Mouse (Mus musculus) adrenal gland, postnatal 14 days (tissue): ENCODE measurements around the gene Nudt3. TPM values are rescaled to one million over a fixed set of nuclear protein-coding genes. Genes with fewer than 3 reads are reported as not detected.
"Not testable (repeated sequence)": the region's sequence is repeated elsewhere in the genome, so short reads cannot be mapped to it uniquely, and the experiment has no call there.

ENCODE experiments used
- DNase-seq: peaks from one replicate; pipeline ENCODE4 v3.0.0; 2021; ENCODE audit warnings: mixed read lengths
- long read RNA-seq, 2 experiments: library from polyadenylated mRNA; stranded (forward); transcript quantifications; one replicate each; pipeline ENCODE4 v2.0.0; 2021
- total RNA-seq: library from RNA; stranded (reverse); gene quantifications from 2 replicates; pipeline ENCODE4 v1.2.3, GENCODE M21; 2021

Gene Nudt3
- total RNA-seq = 162 and 173 TPM in 2 replicates
- long read RNA-seq, experiment 1, transcript Nudt3-201 (5 exons, 2,223 nt) = major isoform, 13 of 54 reads
- long read RNA-seq, experiment 1, partial matches to known transcripts = 0 of 54 reads
- long read RNA-seq, experiment 1, other reads (novel, unspliced or antisense) = 40 of 54 reads
- long read RNA-seq, experiment 2, transcript Nudt3-201 (5 exons, 2,223 nt) = major isoform, 15 of 65 reads
- long read RNA-seq, experiment 2, partial matches to known transcripts = 0 of 65 reads
- long read RNA-seq, experiment 2, other reads (novel, unspliced or antisense) = 50 of 65 reads

DNA sequence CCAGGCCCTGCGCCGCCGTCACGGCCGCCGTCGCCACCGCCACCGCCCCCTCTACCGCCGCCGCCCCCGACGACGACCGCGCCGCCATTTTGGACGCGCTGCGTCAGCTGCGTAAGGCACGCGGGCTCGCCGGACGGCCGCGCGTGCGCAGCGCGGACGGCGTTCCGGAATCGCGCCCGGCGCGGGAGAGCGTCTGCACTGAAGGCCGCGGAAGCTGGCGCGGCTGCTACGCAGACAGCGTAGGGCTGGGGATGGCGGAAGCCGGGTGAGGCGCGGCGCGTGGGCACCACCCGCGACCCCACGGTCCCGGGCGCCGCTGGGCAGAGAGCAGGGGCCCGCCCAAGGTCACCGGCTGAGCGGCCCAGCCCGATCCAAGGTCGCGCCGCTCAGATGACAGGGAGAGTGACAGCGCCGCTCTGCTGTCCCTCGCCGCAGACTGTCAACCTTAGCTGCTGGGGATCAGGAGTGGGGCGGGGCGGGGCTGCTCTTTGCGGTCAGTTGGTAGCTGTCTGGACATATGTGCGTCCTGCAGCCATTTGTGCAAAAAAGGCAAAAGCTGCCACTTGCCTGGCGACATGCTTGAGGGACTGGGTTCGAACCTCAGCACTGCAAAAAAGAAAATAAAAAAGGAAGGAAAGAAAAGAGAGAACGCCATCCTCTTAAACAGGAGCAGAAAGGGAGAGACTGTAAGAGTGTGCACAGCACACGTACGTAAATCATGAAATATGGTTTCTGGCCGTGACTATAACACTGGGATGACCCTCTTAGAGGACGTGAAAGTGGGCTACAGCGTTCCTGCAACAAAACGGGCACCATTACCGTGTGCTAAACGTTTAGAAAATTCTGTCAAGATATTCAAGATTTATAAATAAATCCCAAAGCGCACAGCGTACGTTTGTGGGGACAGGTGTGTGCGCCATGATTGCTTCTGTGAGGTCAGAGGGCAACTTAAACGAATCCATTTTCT lies at the start of gene Nudt3:
Nudt3 (minus strand) TSS at position 136 of the 967 bp plus-strand sequence.
- peak; percentile 93 for DNase-seq

- no peak for DNase-seq
Measured at GRCm38 (mm10) chr17:27671720-27672119, 48.4 kb upstream of the Nudt3 start.

- no peak for DNase-seq
Measured at GRCm38 (mm10) chr17:27658767-27659166, 35.5 kb upstream of the Nudt3 start.

- DNase-seq = no peak
Measured at GRCm38 (mm10) chr17:27657123-27657522, 33.8 kb upstream of the Nudt3 start.

DNA sequence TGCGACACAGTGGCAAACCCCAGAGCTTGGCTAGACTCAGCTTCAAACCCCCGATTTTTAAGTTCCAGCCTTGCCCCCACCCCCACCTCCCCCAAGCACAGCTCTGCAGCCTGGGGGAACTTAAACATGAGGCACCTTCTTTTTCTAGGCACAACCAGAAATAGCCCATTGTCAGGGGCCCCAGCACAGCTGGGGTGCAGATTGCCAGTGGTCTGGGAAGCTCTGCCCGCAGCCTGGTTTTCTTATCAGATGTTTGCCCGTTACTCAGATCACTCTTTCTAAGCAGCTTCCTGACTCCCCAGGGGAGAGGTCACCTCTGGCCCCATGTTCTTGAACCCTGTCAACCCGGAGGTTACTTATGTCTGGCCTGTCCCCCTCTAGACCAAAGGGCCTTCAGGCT lies 33.1 kb upstream of the Nudt3 start:
- DNase-seq = no peak

DNA sequence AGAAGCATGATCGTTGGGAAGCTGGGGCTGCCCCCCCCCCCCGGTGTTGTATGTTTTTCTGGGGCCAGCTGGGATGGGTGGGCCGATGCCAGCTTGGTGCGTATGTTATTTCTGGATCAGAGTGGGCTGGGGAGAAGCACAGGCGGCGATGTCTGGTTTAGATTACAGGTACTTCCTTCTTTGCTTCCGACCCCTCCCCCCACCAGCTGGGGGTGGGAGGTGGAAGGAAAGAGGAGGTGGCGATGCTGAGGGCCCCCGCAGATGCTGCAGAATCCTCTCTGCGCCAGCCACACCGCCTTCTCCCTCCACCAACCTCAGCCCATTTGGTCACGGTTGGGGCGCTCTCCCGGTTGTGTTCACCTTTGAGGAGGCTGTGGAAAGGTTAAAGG lies 32.7 kb upstream of the Nudt3 start:
- DNase-seq = no peak

GRCm38 (mm10) chr17:27655089-27656010 lies 32.1 kb upstream of the Nudt3 start, which contains the start of gene Pacsin1:
Gene Pacsin1 (plus strand): TSS chr17:27655509.
- peak; percentile 63 for DNase-seq

DNA sequence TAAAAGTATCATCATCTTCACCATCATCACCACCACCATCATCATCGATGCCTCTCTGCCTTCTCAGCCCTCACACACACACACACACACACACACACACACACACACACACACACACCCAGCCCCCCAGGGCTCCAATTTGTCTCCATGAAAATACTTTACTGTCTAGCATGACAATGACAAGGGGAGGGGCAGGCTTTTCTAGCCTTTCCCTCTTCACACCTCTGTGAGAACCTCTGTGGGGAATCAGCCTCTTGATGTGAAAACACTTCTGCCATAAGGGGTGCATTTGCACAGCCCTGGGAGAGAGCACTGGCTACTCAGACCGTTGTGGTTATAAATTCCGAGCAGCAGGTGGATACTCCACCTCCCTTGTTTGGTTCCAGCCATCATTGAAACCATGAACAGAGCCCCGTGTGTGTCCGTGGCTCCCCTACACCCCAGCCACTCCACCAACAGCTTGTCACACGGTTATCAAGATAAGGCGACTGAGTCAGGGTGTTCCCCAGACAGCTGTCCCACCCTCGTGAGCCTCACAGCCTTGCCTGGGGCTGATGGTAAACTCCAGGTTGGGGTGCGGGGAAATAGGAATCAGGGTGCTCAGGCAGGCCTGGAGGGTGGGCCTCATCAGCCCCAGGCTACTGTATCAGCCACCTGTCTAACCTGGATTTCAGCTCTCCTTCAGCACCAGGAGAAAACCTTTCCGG lies 30.1 kb upstream of the Nudt3 start:
- DNase-seq = no peak

DNA sequence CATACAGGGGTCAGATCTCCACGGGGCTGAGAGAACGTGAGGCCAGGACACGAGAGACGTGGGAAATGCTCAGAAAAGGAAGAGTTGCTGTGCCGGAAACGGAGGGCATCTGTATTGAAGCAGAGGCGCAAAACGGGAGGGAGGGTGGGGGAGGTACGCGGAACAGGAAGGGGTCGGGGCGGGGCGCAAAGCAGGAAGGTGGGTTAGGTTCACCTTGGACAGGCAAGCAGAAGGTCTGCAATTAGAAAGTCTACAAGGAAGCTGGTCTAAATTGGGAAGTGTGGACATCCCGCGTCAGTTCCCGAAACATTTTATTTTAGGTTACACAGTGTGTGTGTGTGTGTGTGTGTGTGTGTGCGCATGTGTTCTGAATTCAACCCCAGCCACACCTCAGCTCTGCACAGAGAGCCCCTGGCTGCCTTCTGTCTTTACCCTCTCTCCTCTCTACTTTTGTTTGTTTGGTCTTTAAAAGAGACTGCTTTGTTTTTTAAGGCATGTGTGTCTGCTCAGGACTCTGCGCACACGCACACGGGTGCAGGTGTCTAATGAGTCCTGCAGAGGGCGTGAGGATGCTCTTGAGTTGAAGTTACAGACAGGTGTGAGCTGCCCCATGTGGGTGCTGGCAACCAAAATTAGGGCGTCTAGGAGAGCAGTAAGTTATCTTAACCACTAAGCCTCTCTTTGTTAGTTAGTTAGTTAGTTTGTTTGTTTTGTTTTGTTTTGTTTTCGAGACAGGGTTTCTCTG lies 28.9 kb upstream of the Nudt3 start:
- DNase-seq = no peak

- peak; percentile 42 for DNase-seq
Measured at GRCm38 (mm10) chr17:27650586-27650985, 27.3 kb upstream of the Nudt3 start.

DNA sequence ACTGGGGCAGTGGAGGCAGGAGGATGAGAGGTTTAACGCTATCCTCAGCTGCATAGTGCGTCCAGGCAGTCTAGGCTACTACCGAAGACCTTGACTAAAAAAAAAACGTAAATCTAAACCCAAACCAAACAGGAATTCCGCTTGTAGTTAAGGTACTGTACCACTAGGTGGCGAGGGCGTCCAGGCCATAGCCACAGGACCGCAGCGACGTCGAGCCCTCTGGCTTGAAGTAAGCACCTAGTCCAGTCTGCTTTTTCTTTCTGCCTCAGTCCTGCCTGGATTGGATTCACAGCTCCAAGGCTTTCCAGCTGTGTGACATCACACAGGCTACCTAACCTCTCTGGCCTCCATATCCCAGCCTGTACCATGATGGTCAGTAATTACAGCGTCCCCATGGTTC lies 26.9 kb upstream of the Nudt3 start:
- peak; percentile 81 for DNase-seq

GRCm38 (mm10) chr17:27645807-27646206 lies 22.5 kb upstream of the Nudt3 start:
- DNase-seq = no peak

DNA sequence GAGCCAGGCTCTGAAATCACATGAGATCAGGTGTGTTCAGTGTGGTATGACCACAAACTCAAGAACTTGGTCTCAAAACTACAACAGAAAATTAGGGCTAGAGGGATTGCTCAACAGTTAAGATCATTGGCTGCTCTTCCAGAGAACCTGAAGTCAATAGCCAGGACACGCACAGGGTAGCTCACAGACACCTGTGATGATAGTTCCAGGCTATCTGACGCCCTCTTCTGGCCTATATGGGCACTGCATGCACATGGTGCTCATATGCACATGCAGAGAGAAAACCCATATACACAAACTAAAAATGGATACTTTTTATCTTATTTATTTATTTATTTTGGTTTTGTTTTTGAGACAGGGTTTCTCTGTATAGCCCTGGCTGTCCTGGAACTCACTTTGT lies 21.3 kb upstream of the Nudt3 start:
- DNase-seq = no peak

DNA sequence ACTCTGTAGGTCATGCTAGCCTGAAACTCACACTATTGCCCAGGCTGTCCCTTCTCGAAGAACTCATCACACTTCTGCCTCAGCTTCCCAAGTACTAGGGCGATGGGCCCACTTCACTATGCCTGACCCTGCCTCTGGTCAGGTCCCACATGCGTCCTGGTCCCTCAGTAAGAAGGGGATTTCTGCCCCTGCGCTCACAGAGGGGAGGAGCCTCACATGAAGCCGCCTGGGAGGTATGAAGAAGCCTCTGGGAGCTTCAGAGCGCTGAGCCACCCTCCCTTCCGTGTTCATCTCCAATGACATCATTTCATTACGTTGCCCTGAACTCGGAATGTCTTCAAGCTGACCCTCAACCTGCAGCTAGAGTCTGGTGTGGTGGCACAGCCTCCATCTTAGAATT lies 20.5 kb upstream of the Nudt3 start:
- no peak for DNase-seq

- no peak for DNase-seq
Measured at GRCm38 (mm10) chr17:27643101-27643500, 19.8 kb upstream of the Nudt3 start.

DNA sequence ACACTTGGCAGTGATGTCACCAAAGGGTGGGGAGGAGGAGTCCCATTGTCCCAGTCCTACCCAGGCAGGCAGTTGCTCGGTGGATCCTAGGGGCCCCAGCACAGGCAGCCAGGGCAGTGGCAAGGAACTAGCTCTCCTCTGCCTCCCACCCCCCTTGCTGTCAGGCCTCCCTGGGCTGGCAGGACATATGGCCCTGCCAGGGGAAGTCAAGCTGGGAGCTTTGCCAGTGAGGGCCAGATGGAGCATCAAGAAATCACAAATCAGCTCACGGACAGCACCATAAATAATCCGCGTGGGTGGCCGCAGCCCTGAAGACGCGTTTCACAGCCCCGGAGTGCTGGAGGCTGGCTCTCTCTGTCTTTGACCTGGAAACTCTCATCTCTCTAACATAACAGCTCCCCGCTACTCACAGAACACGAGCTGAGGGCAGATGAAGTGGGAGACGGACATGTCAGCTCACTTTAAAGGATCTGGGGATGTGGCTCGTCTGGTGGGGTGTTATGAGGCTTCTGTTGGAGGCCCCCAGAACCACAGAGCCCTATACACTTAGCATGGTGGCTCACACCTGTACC lies 19.3 kb upstream of the Nudt3 start:
- DNase-seq = peak; percentile 83

GRCm38 (mm10) chr17:27639851-27640250 lies 16.6 kb upstream of the Nudt3 start:
- DNase-seq = not testable (repeated sequence)

- no peak for DNase-seq
Measured at GRCm38 (mm10) chr17:27638921-27639332, 15.6 kb upstream of the Nudt3 start.

- DNase-seq = peak; percentile 62
Measured at GRCm38 (mm10) chr17:27637333-27637732, 14.0 kb upstream of the Nudt3 start.
